Mouse (Mus musculus) cerebellum, adult 9-11 months (tissue): ENCODE data around the gene Atp2b1.
A peak's percentile ranks its signal among the peaks of the same experiment; 100 is the strongest.

Source experiments
- DNase-seq: peaks from one replicate; pipeline ENCODE4 v3.0.0; 2022

Atp2b1 gene

DNA sequence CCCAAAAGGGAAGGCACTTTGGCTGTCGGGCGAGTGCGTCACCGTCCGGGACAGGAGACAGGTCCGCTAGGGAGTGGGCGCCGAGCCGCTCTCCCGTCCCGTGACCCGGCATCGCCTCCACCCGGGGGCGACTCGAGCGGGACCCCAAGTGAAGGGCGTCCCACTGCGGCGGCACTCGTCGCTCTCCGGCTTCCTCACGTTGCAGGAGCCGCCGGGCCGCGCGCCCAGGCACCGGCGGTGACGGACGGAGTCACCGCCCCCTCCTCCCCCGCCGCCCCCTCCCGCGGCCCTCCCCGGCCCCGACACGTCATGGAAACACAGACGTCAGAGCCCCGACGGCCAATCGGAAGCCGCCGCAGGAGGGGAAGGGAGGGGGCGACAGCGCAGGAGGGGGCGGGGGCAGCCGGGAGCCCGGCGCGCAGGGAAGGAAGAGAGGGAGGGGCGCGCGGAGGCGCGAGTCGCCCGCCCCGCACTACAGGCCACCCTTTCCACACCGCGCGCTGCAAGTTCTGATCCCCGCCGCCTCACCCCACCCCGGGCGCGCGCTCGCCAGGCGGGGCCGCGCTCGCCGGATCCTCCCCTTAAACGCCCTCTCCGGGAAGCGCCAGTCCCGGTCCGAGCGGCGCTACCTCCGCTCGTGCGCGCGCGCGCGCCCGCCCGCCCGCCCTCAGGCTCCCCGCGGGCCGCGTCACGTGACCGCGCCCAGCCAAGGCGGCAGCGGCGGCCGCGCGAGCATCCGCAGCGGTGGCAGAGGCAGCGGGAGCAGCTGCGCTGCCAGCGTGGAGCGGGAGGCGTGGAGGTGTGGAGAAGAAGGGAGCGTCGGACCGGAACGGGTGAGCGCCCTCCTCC is at the start of gene Atp2b1:
TSS of gene Atp2b1 (plus strand) at position 446 of the 849 bp plus-strand sequence.
- DNase-seq = peak; percentile 97

- no peak for DNase-seq
Measured at GRCm38 (mm10) chr10:98864851-98865250, 49.4 kb upstream of the Atp2b1 start.

DNA sequence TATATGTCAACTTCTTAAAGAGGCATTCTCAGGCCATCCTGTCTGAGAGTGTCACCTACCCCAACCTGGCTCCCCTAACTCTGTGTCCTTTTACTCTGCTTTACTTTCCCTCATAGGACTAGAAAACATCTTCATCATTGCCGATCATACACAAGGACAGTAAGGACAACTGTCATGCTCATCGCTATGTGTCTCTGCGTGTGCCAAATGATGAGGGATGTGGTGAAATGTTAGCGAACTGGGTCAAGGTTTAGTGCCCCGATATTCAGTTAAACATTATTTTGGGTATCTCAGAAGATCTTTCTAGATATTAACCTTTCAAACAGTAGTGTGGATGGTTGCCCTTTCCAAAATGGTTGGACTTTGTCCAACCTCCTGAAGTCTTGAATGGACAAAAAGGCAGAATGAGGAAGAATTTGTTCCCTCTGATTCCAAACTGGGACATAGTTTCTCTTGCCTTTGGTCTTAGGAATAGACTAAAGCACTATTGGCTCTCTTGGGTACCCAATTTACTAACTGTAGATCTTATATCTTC is 47.3 kb upstream of the Atp2b1 start:
- DNase-seq = no peak

- no peak for DNase-seq
Measured at GRCm38 (mm10) chr10:98868351-98868908, 45.8 kb upstream of the Atp2b1 start.

- no peak for DNase-seq
Measured at GRCm38 (mm10) chr10:98877855-98878254, 36.4 kb upstream of the Atp2b1 start.

DNA sequence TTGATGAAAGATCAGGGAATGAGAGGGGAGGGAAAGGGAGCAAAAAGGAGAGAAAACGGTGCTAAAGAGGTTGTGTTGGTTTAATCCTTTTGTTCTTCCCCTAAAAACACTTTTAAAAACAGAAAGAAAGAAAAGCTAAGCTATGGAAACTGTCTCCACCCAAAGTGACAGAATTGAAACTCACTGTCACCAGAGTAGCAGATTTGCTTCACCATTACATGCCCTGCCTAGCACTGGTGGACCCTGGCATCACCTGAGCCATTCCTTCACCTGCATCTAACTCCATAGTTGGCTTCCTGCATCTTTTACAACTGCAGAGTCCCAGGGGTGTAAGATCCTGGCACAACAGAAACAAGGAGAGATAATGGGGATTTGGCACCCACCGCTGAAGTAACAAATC is 35.6 kb upstream of the Atp2b1 start:
- DNase-seq = no peak

DNA sequence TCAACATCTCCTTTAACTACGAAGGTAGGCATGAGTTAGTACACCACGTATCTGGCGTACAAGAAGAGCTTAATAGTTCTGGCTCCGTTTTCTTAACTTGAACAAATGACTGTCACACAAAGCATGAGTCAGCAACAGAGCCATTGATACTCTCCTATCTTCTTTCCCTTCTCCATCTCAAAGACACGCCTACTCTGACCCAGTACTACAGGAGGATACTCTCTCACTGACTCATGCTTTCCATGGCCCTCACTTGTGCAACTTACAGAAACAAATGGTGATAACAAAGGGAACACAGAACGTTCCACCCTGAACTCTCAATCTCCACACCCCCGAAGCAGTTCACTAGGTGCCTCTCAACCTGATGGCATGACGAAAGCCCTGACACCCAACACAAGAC is 34.1 kb upstream of the Atp2b1 start:
- DNase-seq = no peak

- no peak for DNase-seq
Measured at GRCm38 (mm10) chr10:98880711-98881110, 33.5 kb upstream of the Atp2b1 start.

DNA sequence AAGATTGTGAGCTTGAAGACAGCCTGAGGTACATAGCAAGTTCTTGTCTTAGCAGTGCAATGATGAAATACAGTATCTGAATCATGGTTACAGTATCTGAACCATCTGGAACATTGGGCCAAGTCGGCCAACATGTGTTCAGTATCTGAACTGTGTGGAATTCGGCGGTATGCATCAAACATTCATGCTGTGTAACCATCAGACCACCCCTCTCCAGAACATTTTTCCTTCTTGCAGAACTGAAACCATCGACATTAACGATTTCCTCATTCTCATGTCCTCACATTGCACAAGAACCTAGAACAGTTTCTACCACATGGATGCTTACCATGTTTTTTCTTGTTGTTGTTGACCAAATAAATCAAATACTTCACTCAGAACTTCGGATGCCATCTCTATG is 32.7 kb upstream of the Atp2b1 start:
- no peak for DNase-seq

GRCm38 (mm10) chr10:98882587-98882986 is 31.6 kb upstream of the Atp2b1 start:
- no peak for DNase-seq

DNA sequence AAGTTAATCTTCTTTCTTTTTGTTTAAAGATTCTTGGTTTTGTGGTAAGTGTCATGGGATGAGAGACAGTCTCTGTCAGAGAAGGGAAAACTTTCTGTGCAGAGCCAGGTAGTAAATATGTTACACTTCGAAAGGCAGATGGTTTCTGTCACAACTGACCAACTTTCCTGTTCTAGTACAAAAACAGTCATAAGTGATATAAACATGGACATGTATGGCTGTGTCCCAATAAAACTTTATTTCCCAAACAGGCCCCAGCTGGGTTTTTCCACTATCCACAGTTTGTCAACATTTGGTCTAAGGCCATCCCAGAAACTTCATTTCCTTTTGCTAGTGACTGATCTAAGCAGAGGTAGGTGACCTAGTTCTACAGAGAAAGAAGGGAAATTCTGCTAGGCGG is 29.8 kb upstream of the Atp2b1 start:
- no peak for DNase-seq

DNA sequence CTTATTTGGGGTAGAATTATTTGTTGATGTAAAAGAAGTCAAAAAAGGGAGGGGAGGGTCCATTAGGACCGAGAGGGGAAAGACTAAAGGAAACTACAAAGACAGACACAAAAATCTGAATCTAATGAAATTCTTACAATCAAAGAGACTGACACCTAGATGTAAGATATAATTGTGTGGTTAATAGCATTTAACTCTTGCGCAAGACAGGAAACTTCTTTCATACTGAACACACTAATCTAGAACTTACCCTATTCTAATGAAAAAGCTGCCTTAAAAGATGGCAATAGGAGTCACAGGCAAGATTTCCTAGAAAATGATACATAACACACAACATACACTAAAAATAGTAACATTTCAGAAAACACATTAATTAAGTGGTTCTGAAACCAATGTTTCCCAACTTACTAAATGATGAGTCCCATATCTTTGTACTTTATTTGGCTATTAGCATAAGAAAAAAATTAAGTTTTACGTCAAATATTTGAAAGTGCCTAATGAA is 27.4 kb upstream of the Atp2b1 start:
- no peak for DNase-seq

DNA sequence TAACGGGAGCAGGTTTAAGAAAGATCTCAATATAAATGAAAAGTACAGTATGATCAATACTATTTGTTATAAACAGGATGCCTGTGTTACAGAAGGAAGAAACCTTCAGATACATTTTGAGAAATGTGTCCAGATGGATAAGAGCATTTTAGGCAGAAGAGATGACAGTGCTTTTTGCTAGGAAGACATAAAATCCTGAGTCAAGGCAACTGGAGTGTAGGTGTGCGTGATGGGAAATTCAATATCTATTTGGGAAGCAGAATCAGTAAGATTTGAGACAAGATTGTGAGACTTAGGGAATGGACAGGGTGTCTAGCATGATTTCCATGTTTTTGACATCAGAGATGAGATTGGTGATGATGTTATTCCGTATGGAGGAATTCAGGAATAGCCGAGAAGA is 22.8 kb upstream of the Atp2b1 start:
- no peak for DNase-seq

- no peak for DNase-seq
Measured at GRCm38 (mm10) chr10:98897507-98897906, 16.7 kb upstream of the Atp2b1 start.

DNA sequence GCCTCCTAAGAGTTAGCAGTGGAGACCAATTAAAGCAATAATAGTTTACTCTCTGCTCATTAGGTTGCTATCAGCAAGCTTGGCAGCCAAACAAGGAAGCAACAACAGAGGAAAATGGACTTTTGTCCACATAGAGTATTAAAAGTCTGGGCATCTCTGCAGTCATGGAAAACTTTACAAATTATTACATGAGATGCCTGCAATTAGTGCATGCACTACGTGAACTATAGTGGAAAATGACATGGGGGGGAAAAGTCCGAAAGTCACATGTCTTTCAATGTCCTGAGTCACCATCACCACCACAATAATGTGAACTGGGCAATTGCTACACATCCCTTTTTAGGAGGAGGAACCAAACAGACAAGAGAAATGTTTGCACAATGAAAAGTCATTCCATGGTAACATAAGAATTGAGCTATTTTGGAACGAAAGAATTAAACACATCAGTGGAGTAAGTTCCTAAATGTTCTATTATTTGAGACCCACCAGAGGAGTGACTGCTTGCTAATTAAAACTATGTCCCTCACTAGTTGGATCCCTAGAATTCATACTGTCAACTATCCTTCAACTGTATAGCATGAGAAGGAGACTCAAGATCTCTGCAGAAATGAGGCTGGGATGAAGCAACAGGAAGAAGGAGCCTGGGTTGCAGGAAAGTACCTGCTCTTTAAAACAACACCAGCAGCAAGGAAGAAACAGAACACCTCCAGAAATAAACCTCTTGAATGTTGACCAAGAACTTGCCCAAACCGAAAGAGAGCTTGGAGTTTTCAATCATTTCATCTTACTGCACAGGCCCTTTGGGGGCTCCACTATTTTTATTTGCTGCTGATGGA is 16.1 kb upstream of the Atp2b1 start:
- no peak for DNase-seq

GRCm38 (mm10) chr10:98901533-98901932 is 12.7 kb upstream of the Atp2b1 start:
- DNase-seq = no peak

DNA sequence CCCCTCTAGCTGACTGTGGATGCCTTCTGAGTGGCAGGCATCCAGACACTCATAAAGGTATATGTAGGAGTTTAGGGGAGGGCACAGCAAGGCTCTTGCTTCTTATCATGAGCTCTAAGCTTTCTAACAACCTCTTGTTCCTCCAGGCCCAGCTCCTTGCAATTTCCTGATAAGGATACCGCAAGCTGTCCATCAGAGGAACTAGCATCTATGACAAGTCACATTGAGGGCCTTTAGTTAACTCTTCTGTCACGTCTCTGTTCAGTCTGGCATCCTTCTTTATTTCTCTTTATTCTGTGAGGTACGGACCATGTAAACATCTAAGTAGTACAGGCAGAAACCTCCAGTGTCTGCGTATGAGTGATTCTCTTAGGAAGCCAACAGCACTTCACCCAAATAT is 8.2 kb upstream of the Atp2b1 start:
- DNase-seq = no peak

DNA sequence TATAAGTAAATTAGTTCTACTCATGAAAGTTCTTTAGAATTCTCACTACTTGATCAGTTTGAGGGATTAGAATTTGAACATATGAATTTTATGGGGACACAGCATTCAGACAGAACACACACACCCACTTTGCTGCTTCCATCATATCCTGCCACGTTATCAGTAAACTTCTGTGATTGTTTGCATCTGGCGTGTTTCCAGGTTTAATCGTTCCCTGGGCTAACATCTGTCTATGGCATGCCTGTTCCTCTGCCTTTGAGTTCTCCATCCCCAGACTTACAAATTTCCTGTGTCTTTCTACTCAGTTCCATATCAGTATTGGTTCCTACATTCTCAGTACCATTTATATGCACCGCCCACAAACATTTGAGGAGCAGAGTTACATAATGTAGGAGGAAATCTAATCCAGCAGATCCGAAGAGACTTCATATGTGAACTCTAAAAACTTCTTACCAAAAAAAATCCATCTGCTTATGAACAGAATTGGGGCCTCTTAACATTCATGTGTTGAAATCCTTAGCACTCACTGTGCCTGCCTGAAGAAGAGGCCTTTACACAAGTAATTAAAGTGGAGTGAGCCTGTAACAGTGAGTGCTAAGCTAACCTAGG is 7.2 kb upstream of the Atp2b1 start:
- no peak for DNase-seq

GRCm38 (mm10) chr10:98913610-98913960 is 621 bp upstream of the Atp2b1 start:
- DNase-seq = no peak

GRCm38 (mm10) chr10:98914810-98915241 is 620 bp downstream of the Atp2b1 start:
- peak; percentile 92 for DNase-seq

- DNase-seq = peak; percentile 79
Measured at GRCm38 (mm10) chr10:98915398-98915931, 1.3 kb downstream of the Atp2b1 start.

DNA sequence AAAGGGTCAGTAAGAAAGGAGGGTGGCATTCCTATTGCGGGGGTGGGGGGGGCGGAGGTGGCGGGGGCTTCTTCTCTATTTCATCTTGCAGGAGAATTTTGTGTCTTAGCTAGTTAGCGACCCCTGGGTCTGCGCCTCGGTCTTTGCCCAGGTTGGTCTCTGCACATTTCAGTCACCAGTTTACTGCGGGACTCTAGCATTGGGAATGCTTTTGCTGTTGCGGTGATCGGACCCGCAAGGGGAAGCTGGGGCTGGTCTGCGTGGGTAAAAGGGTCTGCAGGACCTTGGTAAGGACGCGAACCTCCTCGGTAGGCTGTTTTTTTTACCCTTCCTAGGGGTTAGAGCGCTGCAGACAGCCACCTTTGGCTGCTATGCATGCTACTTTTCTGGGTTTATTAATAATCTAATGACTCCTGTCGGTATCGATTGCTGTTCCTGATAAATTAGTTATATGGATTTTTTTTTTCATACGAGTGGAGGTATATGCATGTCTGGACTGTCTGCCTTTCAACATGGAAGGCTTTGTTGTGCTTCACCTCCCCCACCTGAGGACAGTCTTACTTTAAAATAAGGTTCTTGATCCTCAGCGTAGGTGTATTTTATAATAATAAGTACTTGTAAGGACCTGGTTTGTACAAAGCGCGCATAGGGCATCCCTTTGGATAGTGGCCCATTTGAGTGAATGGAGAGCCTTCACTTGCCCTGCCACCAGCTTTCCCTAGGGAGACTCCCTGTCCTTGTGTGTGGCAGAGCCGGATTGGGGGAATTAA is 2.0 kb downstream of the Atp2b1 start:
- DNase-seq = peak; percentile 54
